Mouse (Mus musculus) liver, embryonic 14.5 days (tissue): ENCODE measurements around the gene Gm43064.

ENCODE experiments used
- CTCF ChIP-seq: IDR thresholded peaks from 2 replicates; pipeline ENCODE4 v1.5.1; 2016; ENCODE audit warnings: antibody characterized with exemption, low read depth, control low read depth
- EP300 ChIP-seq: IDR thresholded peaks from 2 replicates; pipeline ENCODE4 v1.6.1; 2016; ENCODE audit warnings: antibody characterized with exemption, low read depth

- TF ChIP-seq EP300: no peak
- TF ChIP-seq CTCF: no peak
Observed at GRCm38 (mm10) chr3:103782844-103783609, 26.3 kb upstream of the Gm43064 start.
